Mouse (Mus musculus): ENCODE measurements around the gene Rem2.

The Rem2 gene

DNA sequence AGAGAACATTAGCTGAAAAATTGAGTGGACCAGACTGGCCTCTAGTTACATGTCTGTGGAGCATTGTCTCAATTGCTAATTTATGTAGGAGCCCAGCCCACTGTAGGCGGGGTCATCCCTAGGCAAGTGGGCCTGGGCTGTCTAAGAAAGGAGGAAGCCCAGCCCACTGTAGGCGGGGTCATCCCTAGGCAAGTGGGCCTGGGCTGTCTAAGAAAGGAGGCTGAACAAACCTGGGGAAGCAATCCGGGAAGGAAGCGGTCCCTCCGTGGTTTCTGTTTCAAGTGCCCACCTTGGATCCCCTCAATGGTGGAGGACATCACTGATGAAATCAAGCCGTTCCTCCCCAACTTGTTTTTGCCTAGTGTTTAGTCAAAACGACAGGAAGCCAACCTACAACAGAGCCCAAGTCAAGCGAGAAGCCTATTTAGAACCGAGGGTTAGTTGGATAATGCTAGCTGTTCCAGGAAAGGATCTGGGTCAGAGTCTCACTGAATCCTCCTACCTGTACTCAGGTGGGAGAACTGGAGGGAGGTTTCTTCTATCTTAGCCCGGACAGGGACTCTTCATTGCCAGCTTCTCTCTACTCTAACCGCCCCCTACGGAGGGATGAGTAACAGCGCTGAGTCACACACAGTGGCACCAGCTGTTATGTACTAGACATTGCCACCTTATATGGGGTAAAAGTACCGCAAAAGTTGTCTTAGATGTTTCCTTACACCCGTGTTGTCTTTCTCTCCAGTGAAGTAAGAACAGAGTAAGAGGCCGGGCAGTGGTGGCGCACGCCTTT lies 16.6 kb downstream of the Rem2 start:
- peak; percentile 63 to 64 for DNase-seq (ENCODE audit: low spot score in 2 of 2)

DNA sequence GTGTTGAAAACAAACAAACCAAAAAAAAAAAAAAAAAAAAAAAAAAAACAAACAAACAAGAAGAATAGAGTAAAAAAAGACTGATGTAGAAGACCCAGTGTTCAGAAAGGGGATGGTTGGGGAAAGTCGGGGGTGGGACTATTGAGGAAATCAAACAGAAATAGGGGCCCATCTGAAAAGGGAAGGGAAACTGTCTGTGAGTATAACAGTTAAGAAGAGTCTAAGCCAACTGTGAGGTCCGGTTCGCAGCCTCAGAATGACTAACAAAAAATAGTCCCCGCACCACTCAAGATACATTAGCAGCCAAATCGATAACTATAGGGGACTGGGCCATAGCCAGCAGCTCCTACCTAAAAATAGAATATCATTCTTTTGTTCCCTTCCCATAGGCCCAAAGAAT lies 17.3 kb downstream of the Rem2 start:
- DNase-seq (ENCODE audit: low spot score in 2 of 2) = no peak

GRCm38 (mm10) chr14:54494234-54494633 lies 18.3 kb downstream of the Rem2 start:
- DNase-seq (ENCODE audit: low spot score in 2 of 2) = peak; percentile 46 to 72

DNA sequence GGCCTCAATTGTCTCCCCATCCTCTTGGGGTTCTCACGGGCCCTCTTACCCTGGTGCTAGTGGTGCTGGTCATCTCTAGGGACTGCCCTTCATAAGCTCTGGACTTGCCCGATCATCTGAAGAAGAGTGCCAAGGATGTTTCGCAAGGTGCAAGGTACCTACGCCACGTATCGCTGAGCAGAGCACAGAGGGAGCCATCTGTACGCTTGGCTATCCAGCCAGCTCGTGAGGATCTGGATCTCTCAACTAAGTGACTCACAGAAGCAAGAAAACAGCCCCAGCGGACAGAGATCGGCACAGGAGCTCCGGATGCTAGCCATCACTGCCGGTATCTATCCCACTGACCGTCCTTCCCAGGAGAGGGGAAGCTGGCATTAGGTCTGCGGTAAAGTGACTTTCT lies 20.8 kb downstream of the Rem2 start:
- DNase-seq (ENCODE audit: low spot score in 2 of 2) = no peak

DNA sequence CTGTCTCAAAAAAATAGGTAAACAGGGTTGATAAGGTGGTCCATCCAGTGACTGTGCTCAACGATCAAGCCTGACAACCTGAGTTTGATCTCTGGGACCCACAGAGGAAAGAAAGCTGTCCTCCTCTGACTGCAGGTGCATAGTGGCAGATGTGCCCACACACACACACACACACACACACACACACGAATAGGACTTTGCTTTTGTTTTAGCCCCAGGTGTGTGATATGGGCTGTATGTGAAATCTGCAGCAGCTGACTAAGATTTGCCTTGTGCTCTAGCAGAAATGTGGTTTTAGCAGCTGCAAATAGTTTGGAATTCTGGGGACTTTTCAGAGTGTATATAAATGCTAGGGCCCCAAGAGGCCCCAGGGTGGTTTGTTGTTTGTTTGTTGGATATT lies 23.4 kb downstream of the Rem2 start:
- DNase-seq (ENCODE audit: low spot score in 2 of 2) = no peak

- no peak for DNase-seq (ENCODE audit: low spot score in 2 of 2)
These were observed 25.5 kb downstream of the Rem2 start for GRCm38 (mm10) chr14:54501365-54501764.

DNA sequence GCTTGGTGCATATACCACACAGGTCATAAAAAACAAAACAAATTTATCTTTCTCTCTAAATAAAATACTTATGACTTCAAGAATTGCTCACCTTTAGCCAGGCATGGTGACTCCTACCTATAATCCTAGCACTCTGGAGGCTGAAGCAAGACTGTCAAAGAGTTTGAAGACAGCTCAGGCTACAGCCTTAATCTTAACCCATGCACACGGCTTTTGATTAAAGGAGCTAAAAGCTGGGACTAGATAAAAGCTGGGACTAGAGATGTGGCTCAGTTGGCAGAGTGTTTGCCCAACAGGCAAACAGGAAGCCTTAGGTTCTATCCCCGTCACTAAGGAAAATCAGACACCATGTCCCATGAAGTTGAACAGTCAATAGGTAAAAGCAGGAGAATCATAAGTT lies 27.2 kb downstream of the Rem2 start:
- no peak for DNase-seq (ENCODE audit: low spot score in 2 of 2)

DNA sequence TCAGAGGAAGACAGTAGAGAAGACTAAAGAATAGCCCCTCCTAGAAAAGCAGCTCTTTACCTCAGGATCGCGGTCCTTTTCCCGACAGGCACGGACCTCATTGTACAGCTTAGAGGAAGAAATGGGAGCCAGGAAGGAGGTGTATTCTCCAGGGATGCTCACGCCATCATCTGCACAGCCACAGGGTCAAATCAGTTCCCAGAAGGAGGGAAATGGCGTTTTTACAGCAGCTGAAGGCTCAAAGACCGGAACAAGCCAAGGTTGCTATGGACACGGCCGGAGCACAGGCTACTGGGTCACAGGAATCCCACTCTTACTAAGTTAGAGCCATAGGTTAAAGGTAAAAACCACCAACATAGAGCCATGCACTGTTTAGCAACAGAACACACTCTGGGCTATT lies 33.9 kb downstream of the Rem2 start:
- no peak for DNase-seq (ENCODE audit: low spot score in 2 of 2)

DNA sequence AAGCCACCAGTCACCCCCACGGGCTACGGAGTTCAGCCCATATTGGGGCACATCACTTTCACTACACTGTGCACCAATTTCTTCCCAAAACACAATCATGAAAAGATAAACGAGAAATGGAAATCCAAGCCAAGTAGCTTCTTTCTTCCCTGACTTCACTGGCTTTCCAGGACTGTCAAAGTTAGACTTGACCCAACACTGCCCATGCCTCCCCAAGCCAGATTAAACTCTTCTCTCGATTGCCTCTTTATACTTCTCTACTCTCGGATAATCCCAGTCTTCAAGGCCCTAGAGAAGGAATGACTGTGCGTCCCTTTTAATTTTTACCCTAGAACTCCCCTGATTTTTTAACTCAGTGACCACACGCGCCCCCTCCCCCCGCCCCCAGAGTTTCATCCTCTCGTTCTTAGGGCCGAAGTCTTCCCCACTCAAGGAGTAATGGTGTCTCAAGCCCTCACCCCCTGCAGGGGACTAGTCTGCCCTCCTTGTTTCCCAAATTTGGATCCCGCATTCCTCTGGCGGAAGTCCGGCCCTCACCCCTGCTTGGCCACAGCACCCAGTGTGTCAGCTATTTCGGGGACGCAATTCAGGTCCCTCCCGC lies 40.9 kb downstream of the Rem2 start:
- DNase-seq (ENCODE audit: low spot score in 2 of 2) = no peak

DNA sequence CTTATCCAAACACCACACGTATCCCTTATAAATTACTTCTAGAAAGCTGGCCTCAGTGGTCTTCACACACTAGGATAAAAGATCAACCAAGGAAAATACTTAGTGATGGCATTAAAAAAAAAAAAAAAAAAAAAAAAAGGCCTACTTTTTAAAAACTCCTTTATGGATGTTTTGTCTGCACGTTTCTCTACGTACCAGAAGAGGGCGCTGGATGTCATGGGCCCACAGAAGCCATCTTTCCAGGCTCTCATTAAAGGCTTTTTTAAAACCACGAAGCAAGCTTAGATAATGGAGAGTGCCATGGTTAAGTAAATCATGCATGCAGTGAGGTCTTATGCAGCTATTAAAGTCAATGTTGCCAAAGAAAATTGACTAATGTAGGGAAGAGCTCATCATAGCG lies 47.7 kb downstream of the Rem2 start:
- DNase-seq (ENCODE audit: low spot score in 2 of 2) = no peak

DNA sequence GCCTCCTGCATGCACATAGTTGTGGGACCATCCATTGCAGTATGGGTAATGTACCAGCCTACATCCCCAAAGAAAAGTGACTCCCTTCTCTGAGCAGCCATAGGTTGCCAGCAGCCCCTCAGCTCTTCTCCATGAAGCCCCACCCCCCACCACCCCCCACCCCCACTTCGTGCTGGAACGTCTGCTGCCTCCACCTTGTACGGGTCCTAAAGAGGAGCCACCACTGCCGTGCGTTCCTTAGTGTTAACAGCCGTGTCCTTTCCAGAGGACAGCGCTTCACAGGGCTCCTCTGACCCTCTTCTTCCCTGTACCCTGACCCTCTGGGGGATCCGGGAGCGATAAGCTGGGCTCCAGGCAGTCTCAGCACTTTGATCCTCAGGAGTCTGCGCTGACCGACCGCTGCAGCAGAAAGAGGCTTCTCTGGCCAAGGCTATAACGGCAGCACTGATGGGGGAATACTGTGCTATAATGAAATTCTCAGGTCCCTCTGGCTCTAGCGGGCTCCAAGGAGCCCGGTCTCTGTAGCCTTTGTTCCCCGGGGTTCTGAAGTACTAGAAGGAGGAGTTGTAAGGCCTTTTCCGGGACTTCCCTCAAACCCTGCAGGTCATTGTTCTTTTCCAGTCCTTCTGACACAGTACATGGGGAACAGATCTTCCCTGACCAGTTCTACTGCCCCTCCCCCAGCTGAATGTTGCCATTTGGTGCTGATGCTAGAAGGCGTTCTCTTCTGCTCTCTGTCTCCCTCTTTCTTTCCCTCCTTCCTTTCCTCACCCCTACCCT lies 51.5 kb downstream of the Rem2 start:
- DNase-seq (ENCODE audit: low spot score in 2 of 2) = peak; percentile 15 to 26

- DNase-seq (ENCODE audit: low spot score in 2 of 2) = no peak
These were observed 52.1 kb downstream of the Rem2 start for GRCm38 (mm10) chr14:54528007-54528393.

GRCm38 (mm10) chr14:54528446-54529111 lies 52.7 kb downstream of the Rem2 start:
- DNase-seq (ENCODE audit: low spot score in 2 of 2) = peak; percentile 83 to 90

Measured in frontal cortex, postnatal 36 days (tissue).